Mouse (Mus musculus) midbrain, embryonic 10.5 days (tissue): Measurements from ENCODE around the gene Bicdl1. TPM values are rescaled to one million over a fixed set of nuclear protein-coding genes. Genes with fewer than 3 reads are reported as not detected.

Experiments used
- DNase-seq: peaks from one replicate; pipeline ENCODE4 v3.0.0-alpha.2; 2017; ENCODE audit warnings: low spot score
- H3K27ac ChIP-seq: fragments of 300-500 bp; sonication (generic); replicated peaks from 2 replicates; pipeline ENCODE4 v1.5.1; 2016; ENCODE audit warnings: mild to moderate bottlenecking
- H3K27me3 ChIP-seq: fragments of 300-500 bp; sonication (generic); 2 replicates; pipeline ENCODE4 v1.6.1; 2016; ENCODE audit warnings: low read depth, mild to moderate bottlenecking; ENCODE audit not compliant: poor library complexity, severe bottlenecking
- H3K36me3 ChIP-seq: fragments of 300-500 bp; sonication (generic); 2 replicates; pipeline ENCODE4 v1.6.1; 2016; ENCODE audit warnings: mild to moderate bottlenecking, moderate library complexity
- H3K4me1 ChIP-seq: fragments of 300-500 bp; sonication (generic); 2 replicates; pipeline ENCODE4 v1.6.1; 2016
- H3K4me3 ChIP-seq: fragments of 300-500 bp; sonication (generic); 2 replicates; pipeline ENCODE4 v1.5.1; 2016; ENCODE audit warnings: mild to moderate bottlenecking, moderate library complexity
- H3K9me3 ChIP-seq: fragments of 300-500 bp; sonication (generic); replicated peaks from 2 replicates; pipeline ENCODE4 v1.6.1; 2016; ENCODE audit warnings: mild to moderate bottlenecking
- WGBS: fragments of 180-500 bp; shearing (Covaris S2); methylation state at CpG from one replicate; pipeline ENCODE4 v1.1.7; 2016; 5-methylcytosine and 5-hydroxymethylcytosine counted together
- polyA plus RNA-seq: library from polyadenylated mRNA; unstranded; fragments of >200 nt; fragmentation: Nextera tagmentation; extraction: Ambion mirVana; gene quantifications from 2 replicates; pipeline ENCODE4 v1.2.1, GENCODE M21; 2016

Gene Bicdl1
- polyA plus RNA-seq, 1 experiment from 2014 or later = 12.1 TPM

- Histone ChIP-seq H3K4me3 (peak within 1 kb of the TSS; percentile 87), H3K4me1 (peaks cover 46% of the 10 kb centered on the region), H3K27me3 (no peaks in the 10 kb centered on the region), H3K36me3 (peaks cover 12% of the 10 kb centered on the region), H3K27ac (peak within 1 kb of the TSS; percentile 92), H3K9me3 (no peaks in the 10 kb centered on the region)
- DNase-seq = peak; percentile 93
- WGBS = under 1% methylated on average over 101 of the region's 125 CpGs
Observed at GRCm38 (mm10) chr5:115631505-115632357, 99.7 kb downstream of the Bicdl1 start, which contains the start of gene Rab35. Gene Rab35 (plus strand): TSS chr5:115631908.

- WGBS = 42% methylated on average over 5 of the region's 5 CpGs
- H3K36me3 ChIP-seq = peaks cover 12% of the 10 kb centered on the region
- H3K27ac ChIP-seq = no peak overlapping the region
- DNase-seq = no peak
- H3K4me1 ChIP-seq = peaks cover 40% of the 10 kb centered on the region
- H3K27me3 ChIP-seq = no peaks in the 10 kb centered on the region
- H3K9me3 ChIP-seq = no peaks in the 10 kb centered on the region
- peak overlapping the region; percentile 87; the same call in 1 of the 2 replicates for H3K4me3 ChIP-seq
Observed at GRCm38 (mm10) chr5:115630291-115630690, 101.1 kb downstream of the Bicdl1 start.

- Histone ChIP-seq H3K27me3 (no peaks in the 10 kb centered on the region), H3K36me3 (peaks cover 9% of the 10 kb centered on the region), H3K4me3 (no peak overlapping the region), H3K9me3 (no peaks in the 10 kb centered on the region), H3K27ac (no peak overlapping the region), H3K4me1 (peaks cover 35% of the 10 kb centered on the region)
- DNase-seq = no peak
- 93% methylated on average over 4 of the region's 4 CpGs for WGBS
Observed at GRCm38 (mm10) chr5:115629672-115630071, 101.7 kb downstream of the Bicdl1 start.

- no peak overlapping the region for H3K27ac ChIP-seq
- peaks cover 9% of the 10 kb centered on the region for H3K36me3 ChIP-seq
- no peak overlapping the region for H3K4me3 ChIP-seq
- no peaks in the 10 kb centered on the region for H3K9me3 ChIP-seq
- H3K4me1 ChIP-seq = peaks cover 30% of the 10 kb centered on the region
- 79% methylated on average over 8 of the region's 8 CpGs for WGBS
- no peak for DNase-seq
- H3K27me3 ChIP-seq = no peaks in the 10 kb centered on the region
Observed at GRCm38 (mm10) chr5:115628083-115628482, 103.3 kb downstream of the Bicdl1 start.

- H3K27ac ChIP-seq = no peak overlapping the region
- WGBS = 88% methylated on average over 10 of the region's 10 CpGs
Observed at GRCm38 (mm10) chr5:115626237-115626886, 105.1 kb downstream of the Bicdl1 start.

GRCm38 (mm10) chr5:115623694-115624440 is 107.6 kb downstream of the Bicdl1 start:
- Histone ChIP-seq H3K4me3 (no peak overlapping the region), H3K9me3 (no peaks in the 10 kb centered on the region), H3K36me3 (peaks cover 46% of the 10 kb centered on the region), H3K27me3 (no peaks in the 10 kb centered on the region), H3K4me1 (peaks cover 11% of the 10 kb centered on the region), H3K27ac (peak overlapping the region; percentile 38; the same call in 1 of the 2 replicates)
- WGBS = 78% methylated on average over 9 of the region's 9 CpGs
- no peak for DNase-seq

More at GRCm38 (mm10) chr5:115626237-115626886, 105.1 kb downstream of the Bicdl1 start:
- H3K27me3 ChIP-seq = no peaks in the 10 kb centered on the region
- no peak for DNase-seq
- H3K4me3 ChIP-seq = no peak overlapping the region
- H3K4me1 ChIP-seq = peaks cover 22% of the 10 kb centered on the region
- peaks cover 21% of the 10 kb centered on the region for H3K36me3 ChIP-seq
- H3K9me3 ChIP-seq = no peaks in the 10 kb centered on the region

- no peak overlapping the region for H3K4me3 ChIP-seq
- no peaks in the 10 kb centered on the region for H3K9me3 ChIP-seq
- H3K4me1 ChIP-seq = peaks cover 11% of the 10 kb centered on the region
- H3K27ac ChIP-seq = no peak overlapping the region
- DNase-seq = no peak
- WGBS = 84% methylated on average over 7 of the region's 7 CpGs
- peaks cover 58% of the 10 kb centered on the region for H3K36me3 ChIP-seq
- H3K27me3 ChIP-seq = no peaks in the 10 kb centered on the region
Observed at GRCm38 (mm10) chr5:115622686-115623085, 108.7 kb downstream of the Bicdl1 start.

- peaks cover 88% of the 10 kb centered on the region for H3K36me3 ChIP-seq
- no peak overlapping the region for H3K27ac ChIP-seq
- no peaks in the 10 kb centered on the region for H3K9me3 ChIP-seq
- H3K4me3 ChIP-seq = no peak overlapping the region
- 94% methylated on average over 15 of the region's 15 CpGs for WGBS
- H3K27me3 ChIP-seq = no peaks in the 10 kb centered on the region
- H3K4me1 ChIP-seq = peaks cover 11% of the 10 kb centered on the region
- no peak for DNase-seq
Observed at GRCm38 (mm10) chr5:115619690-115620089, 111.7 kb downstream of the Bicdl1 start.

GRCm38 (mm10) chr5:115614948-115615347 is 116.5 kb downstream of the Bicdl1 start:
- H3K27me3 ChIP-seq = no peaks in the 10 kb centered on the region
- no peak overlapping the region for H3K4me3 ChIP-seq
- no peaks in the 10 kb centered on the region for H3K9me3 ChIP-seq
- no peak overlapping the region for H3K27ac ChIP-seq
- peak; percentile 45 for DNase-seq
- no peaks in the 10 kb centered on the region for H3K4me1 ChIP-seq
- WGBS = 84% methylated on average over 7 of the region's 7 CpGs
- peaks cover 100% of the 10 kb centered on the region for H3K36me3 ChIP-seq

- Histone ChIP-seq H3K36me3 (peaks cover 100% of the 10 kb centered on the region), H3K4me1 (no peaks in the 10 kb centered on the region), H3K27ac (no peak overlapping the region), H3K4me3 (no peak overlapping the region), H3K9me3 (no peaks in the 10 kb centered on the region), H3K27me3 (no peaks in the 10 kb centered on the region)
- DNase-seq = no peak
- WGBS = 92% methylated on average over 9 of the region's 9 CpGs
Observed at GRCm38 (mm10) chr5:115613332-115613731, 118.1 kb downstream of the Bicdl1 start.

- no peak overlapping the region for H3K27ac ChIP-seq
- peaks cover 100% of the 10 kb centered on the region for H3K36me3 ChIP-seq
- no peak overlapping the region for H3K4me3 ChIP-seq
- no peak for DNase-seq
- no peaks in the 10 kb centered on the region for H3K27me3 ChIP-seq
- H3K9me3 ChIP-seq = no peaks in the 10 kb centered on the region
- WGBS = 93% methylated on average over 11 of the region's 11 CpGs
- no peaks in the 10 kb centered on the region for H3K4me1 ChIP-seq
Observed at GRCm38 (mm10) chr5:115611566-115611965, 119.9 kb downstream of the Bicdl1 start.

GRCm38 (mm10) chr5:115603561-115603960 is 127.9 kb downstream of the Bicdl1 start:
- H3K27me3 ChIP-seq = no peaks in the 10 kb centered on the region
- no peak for DNase-seq
- no peak overlapping the region for H3K4me3 ChIP-seq
- H3K9me3 ChIP-seq = no peaks in the 10 kb centered on the region
- 94% methylated on average over 6 of the region's 6 CpGs for WGBS
- no peaks in the 10 kb centered on the region for H3K4me1 ChIP-seq
- H3K36me3 ChIP-seq = peaks cover 100% of the 10 kb centered on the region
- no peak overlapping the region for H3K27ac ChIP-seq
